Mouse (Mus musculus): ENCODE measurements around the gene Smco4.

Smco4 gene

GRCm38 (mm10) chr9:15507431-15507875 is 14.2 kb downstream of the Smco4 start:
- no peak for DNase-seq (ENCODE audit: low spot score)

- DNase-seq (ENCODE audit: low spot score): no peak
These were observed 16.1 kb downstream of the Smco4 start for GRCm38 (mm10) chr9:15509363-15509762.

- DNase-seq (ENCODE audit: low spot score): no peak
These were observed 17.5 kb downstream of the Smco4 start for GRCm38 (mm10) chr9:15510557-15511310.

GRCm38 (mm10) chr9:15512918-15513317 is 19.7 kb downstream of the Smco4 start:
- DNase-seq (ENCODE audit: low spot score): no peak

GRCm38 (mm10) chr9:15516007-15516406 is 22.8 kb downstream of the Smco4 start:
- no peak for DNase-seq (ENCODE audit: low spot score)

- no peak for DNase-seq (ENCODE audit: low spot score)
These were observed 24.7 kb downstream of the Smco4 start for GRCm38 (mm10) chr9:15517979-15518378.

GRCm38 (mm10) chr9:15522348-15522747 is 29.1 kb downstream of the Smco4 start:
- no peak for DNase-seq (ENCODE audit: low spot score)

- DNase-seq (ENCODE audit: low spot score): no peak
These were observed 29.7 kb downstream of the Smco4 start for GRCm38 (mm10) chr9:15522887-15523286.

- DNase-seq (ENCODE audit: low spot score): no peak
These were observed 30.4 kb downstream of the Smco4 start for GRCm38 (mm10) chr9:15523646-15524045.

GRCm38 (mm10) chr9:15525246-15525645 is 32.0 kb downstream of the Smco4 start:
- DNase-seq (ENCODE audit: low spot score): no peak

- no peak for DNase-seq (ENCODE audit: low spot score)
These were observed 33.3 kb downstream of the Smco4 start for GRCm38 (mm10) chr9:15526539-15526938.

GRCm38 (mm10) chr9:15527846-15528245 is 34.6 kb downstream of the Smco4 start:
- no peak for DNase-seq (ENCODE audit: low spot score)

GRCm38 (mm10) chr9:15528368-15528767 is 35.1 kb downstream of the Smco4 start:
- no peak for DNase-seq (ENCODE audit: low spot score)

- no peak for DNase-seq (ENCODE audit: low spot score)
These were observed 36.2 kb downstream of the Smco4 start for GRCm38 (mm10) chr9:15529275-15529964.

GRCm38 (mm10) chr9:15529965-15530320 is 36.7 kb downstream of the Smco4 start:
- no peak for DNase-seq (ENCODE audit: low spot score)

- DNase-seq (ENCODE audit: low spot score): no peak
These were observed 38.0 kb downstream of the Smco4 start for GRCm38 (mm10) chr9:15531204-15531603.

- DNase-seq (ENCODE audit: low spot score): no peak
These were observed 40.3 kb downstream of the Smco4 start for GRCm38 (mm10) chr9:15533336-15534070.

- DNase-seq (ENCODE audit: low spot score): no peak
These were observed 40.9 kb downstream of the Smco4 start for GRCm38 (mm10) chr9:15534110-15534509.

GRCm38 (mm10) chr9:15535418-15535817 is 42.2 kb downstream of the Smco4 start:
- no peak for DNase-seq (ENCODE audit: low spot score)

- no peak for DNase-seq (ENCODE audit: low spot score)
These were observed 43.7 kb downstream of the Smco4 start for GRCm38 (mm10) chr9:15536861-15537426.

GRCm38 (mm10) chr9:15537455-15538048 is 44.3 kb downstream of the Smco4 start:
- no peak for DNase-seq (ENCODE audit: low spot score)

GRCm38 (mm10) chr9:15538979-15539533 is 45.8 kb downstream of the Smco4 start:
- no peak for DNase-seq (ENCODE audit: low spot score)

Measured in layer of hippocampus, adult 9-10 months (tissue).